Mouse (Mus musculus): Measurements from ENCODE around the gene Lsm12.

The Lsm12 gene

GRCm38 (mm10) chr11:102117386-102117785 is 67.7 kb downstream of the Lsm12 start:
- no peak for DNase-seq (ENCODE audit: low read depth, low spot score)

- no peak for DNase-seq (ENCODE audit: low read depth, low spot score)
These were observed 68.9 kb downstream of the Lsm12 start for GRCm38 (mm10) chr11:102116241-102116640.
